Mouse (Mus musculus) olfactory bulb, adult 2 months (tissue): Measurements from ENCODE around the gene Abcb1b. TPM values are rescaled to one million over a fixed set of nuclear protein-coding genes. Genes with fewer than 3 reads are reported as not detected.
A peak's percentile ranks its signal among the peaks of the same experiment; 100 is the strongest.
"Not testable (repeated sequence)": the region's sequence is repeated elsewhere in the genome, so short reads cannot be mapped to it uniquely, and the experiment has no call there.

Experiments
- H3K27ac ChIP-seq: fragments of 200-500 bp; 2 replicates; pipeline ENCODE4 v1.5.1; 2012; ENCODE audit warnings: low read depth, low read length; ENCODE audit not compliant: insufficient read depth
- H3K4me1 ChIP-seq: fragments of 200-500 bp; 2 replicates; pipeline ENCODE4 v1.6.1; 2012; ENCODE audit warnings: low read length; ENCODE audit not compliant: control insufficient read depth, insufficient read depth
- H3K4me3 ChIP-seq: fragments of 200-500 bp; 2 replicates; pipeline ENCODE4 v1.5.1; 2012; ENCODE audit warnings: mild to moderate bottlenecking, low read depth, low read length, moderate library complexity; ENCODE audit not compliant: insufficient read depth
- CTCF ChIP-seq: fragments of 200-500 bp; IDR thresholded peaks from 2 replicates; pipeline ENCODE4 v1.5.1; 2012; ENCODE audit warnings: low read depth, mild to moderate bottlenecking, low read length, moderate library complexity; ENCODE audit not compliant: insufficient read depth
- POLR2A ChIP-seq: fragments of 200-500 bp; IDR thresholded peaks from 2 replicates; pipeline ENCODE4 v1.6.1; 2012; ENCODE audit warnings: mild to moderate bottlenecking, low read depth, low read length, moderate library complexity; ENCODE audit not compliant: insufficient read depth
- WGBS: fragments of 180-500 bp; shearing (Covaris S2); methylation state at CpG from one replicate; pipeline ENCODE4 v1.1.7; 2018; 5-methylcytosine and 5-hydroxymethylcytosine counted together
- polyA plus RNA-seq: library from polyadenylated mRNA; stranded (reverse); fragments of >200 nt; gene quantifications from 2 replicates; pipeline ENCODE4 v1.2.4, GENCODE M21; 2012; ENCODE audit warnings: low replicate concordance; ENCODE audit not compliant: missing spikeins, insufficient read depth, insufficient read length

Abcb1b gene
- polyA plus RNA-seq, 1 experiment, result not detected

DNA sequence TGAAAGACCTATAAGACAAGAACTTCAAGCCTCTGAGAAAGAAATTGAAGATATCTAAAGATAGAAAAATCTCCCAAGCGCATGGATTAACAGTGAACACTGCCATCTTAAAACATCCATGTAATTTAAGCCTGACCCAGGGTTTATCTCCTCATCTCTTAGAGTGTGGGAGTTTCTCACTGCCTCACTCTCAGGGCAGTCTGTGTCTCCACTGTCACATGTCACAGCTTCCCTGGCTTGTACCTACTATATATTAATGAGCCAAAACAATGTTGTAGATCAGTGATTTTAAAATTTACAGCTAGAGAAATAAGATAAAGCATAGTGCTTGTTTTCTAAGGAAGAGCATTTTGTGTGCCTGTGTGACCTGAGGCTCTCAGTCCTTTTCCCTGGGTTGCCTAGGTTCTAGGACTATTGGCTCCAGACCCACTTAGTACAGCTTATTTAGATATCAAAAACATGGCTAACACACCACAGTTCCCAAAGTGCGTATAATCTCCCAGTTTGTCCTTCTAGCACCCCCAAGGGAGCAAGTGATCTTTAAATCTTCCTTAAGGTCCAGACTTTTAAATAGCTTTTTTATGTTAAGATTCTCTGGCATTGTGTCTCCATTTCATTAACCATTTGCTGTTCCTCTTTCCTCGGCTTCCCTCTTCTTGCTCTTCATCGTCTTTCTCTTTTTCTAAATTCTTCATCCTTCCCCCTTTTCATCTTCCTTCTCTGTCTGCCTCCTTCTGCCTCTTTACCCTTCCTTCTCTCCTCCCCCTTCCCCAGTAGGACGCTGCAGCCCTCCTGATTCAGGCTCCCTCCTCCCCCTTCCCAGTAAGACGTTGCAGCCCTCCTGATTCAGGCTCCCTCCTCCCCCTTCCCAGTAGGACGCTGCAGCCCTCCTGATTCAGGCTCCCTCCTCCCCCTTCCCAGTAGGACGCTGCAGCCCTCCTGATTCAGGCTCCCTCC, 22.0 kb downstream of the Abcb1b start:
- peak overlapping the region; percentile 33 for H3K4me3 ChIP-seq
- H3K27ac ChIP-seq, result no peak overlapping the region
- H3K4me1 ChIP-seq, result peaks cover 2% of the 10 kb centered on the region; the same call in 1 of the 2 replicates
- no peak for TF ChIP-seq POLR2A
- TF ChIP-seq CTCF, result no peak
- WGBS, result 15% methylated on average over 8 of the region's 8 CpGs

DNA sequence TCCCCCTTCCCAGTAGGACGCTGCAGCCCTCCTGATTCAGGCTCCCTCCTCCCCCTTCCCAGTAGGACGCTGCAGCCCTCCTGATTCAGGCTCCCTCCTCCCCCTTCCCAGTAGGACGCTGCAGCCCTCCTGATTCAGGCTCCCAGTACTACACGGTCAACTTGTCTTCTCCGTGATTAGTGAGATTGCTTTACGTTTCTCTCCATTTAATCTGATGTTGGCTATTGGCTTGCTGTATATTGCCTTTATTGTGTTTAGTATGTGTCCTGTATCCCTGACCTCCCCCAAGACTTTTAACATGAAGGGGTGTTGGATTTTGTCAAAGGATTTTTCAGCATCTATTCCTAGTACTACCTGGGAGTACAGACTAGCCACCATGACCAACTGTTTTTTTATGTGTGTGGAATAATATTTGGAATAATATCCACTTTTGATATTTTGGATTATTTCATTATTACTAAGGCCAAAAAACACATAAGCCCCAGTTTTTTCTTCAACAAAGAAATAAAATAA, 22.7 kb downstream of the Abcb1b start:
- H3K27ac ChIP-seq, H3K4me1 ChIP-seq: not testable (repeated sequence)
- peak overlapping the region; percentile 33; the same call in 1 of the 2 replicates for H3K4me3 ChIP-seq
- 6% methylated on average over 5 of the region's 6 CpGs for WGBS

DNA sequence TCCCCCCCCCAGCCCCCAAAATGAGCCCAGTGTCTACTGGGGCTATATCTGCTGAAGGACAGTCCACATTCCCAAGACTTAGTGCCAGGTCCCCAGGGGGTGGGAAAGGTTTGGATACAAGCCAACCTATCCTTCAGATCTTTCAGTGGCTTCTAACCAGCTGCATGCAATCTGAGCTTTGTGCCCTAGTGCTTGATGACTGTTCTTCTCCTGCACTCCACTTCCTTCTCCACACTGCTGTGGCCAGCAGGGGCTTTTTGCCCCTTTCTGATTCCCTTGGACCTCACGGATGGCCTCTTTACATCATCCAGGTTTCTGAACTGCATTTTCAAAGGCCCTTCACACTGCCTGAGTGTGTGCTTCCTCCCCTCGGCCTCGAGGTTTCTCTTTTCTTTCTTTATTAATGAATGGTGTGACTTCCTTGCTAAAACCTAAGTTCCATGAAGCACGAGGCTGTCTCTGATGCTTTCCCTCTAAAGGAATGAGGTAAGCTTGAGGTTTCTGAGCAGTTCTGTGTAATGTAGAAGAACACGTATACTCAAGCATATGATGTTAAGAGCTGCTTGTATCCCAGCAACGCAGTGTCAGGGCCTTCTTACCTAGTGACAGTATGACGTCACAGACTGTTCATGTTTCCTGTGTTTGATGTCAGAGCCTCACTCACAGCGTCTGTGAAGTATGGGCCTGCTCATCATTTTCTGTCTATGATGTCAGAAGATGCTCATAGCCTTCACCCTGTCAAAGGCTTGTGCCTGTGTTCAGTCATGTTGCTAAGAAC, 40.9 kb downstream of the Abcb1b start:
- 49% methylated on average over 8 of the region's 8 CpGs for WGBS
- no peaks in the 10 kb centered on the region for H3K4me1 ChIP-seq
- no peak overlapping the region for H3K4me3 ChIP-seq
- H3K27ac ChIP-seq, result no peak overlapping the region
- TF ChIP-seq POLR2A (no peak), CTCF (no peak)

DNA sequence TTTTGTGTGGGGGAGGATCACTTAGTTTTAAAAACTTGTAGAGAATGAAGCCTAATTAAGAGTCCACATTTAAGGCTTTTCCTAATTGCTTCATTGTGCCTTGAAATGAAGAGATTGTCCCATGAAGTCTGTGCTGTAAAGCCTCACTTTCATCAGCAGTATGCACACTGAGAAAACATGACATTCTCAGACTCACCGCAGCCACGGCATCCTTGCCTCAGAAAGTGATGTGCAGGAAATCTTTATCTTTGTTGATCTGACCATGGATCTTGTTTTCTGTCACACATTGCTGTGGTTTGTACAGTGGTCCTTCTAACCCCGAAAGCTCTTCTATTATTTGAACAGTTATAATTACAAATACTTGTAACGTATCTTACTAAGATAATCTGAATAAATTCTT, 41.7 kb downstream of the Abcb1b start:
- WGBS, result 84% methylated on average over 4 of the region's 4 CpGs
- Histone ChIP-seq H3K27ac (no peak overlapping the region), H3K4me3 (no peak overlapping the region), H3K4me1 (no peaks in the 10 kb centered on the region)
- TF ChIP-seq POLR2A (no peak), CTCF (no peak)

DNA sequence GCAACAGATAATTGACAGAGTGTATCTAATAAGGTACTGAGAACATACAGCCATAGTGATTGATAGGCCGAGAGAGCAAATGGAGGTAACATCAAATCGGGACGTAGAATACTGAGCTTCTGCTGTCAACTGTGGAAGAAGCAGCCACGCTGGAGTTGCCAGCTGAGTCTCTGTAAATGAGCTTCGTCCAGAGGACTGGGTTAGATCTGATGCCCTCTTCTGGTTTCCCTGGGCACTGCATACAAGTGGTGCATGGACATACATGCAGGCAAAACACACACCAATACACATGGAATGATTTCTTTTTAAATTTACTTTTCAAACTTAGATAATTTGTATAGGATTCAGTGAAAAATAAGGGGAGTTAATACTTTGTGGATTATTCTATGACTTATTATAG, 42.9 kb downstream of the Abcb1b start:
- H3K27ac ChIP-seq, result no peak overlapping the region
- no peak overlapping the region for H3K4me3 ChIP-seq
- WGBS, result 56% methylated on average over 5 of the region's 5 CpGs
- TF ChIP-seq CTCF (no peak), POLR2A (no peak)
- H3K4me1 ChIP-seq, result no peaks in the 10 kb centered on the region

DNA sequence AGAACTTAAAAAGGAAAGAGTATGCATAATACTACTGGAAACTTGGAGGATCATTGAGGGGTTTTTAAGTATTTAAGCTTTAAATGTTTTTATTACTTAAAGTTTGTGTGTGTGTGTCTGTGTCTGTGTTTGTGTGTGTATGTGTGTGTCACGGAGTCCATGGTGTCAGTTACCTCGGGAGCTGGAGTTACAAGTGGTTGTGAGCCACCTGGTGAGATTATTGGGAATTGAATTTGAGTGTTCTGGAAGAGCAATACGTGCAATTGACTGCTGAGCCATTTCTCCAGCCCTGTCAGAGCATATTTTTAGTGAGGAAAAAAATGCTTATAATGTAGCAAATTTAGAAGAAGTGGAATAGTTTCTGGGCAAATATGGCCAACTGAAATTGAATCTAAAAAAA, 44.9 kb downstream of the Abcb1b start:
- H3K27ac ChIP-seq, result no peak overlapping the region
- H3K4me3 ChIP-seq, result no peak overlapping the region
- H3K4me1 ChIP-seq, result no peaks in the 10 kb centered on the region
- no peak for TF ChIP-seq POLR2A
- WGBS, result 49% methylated on average over 3 of the region's 3 CpGs

DNA sequence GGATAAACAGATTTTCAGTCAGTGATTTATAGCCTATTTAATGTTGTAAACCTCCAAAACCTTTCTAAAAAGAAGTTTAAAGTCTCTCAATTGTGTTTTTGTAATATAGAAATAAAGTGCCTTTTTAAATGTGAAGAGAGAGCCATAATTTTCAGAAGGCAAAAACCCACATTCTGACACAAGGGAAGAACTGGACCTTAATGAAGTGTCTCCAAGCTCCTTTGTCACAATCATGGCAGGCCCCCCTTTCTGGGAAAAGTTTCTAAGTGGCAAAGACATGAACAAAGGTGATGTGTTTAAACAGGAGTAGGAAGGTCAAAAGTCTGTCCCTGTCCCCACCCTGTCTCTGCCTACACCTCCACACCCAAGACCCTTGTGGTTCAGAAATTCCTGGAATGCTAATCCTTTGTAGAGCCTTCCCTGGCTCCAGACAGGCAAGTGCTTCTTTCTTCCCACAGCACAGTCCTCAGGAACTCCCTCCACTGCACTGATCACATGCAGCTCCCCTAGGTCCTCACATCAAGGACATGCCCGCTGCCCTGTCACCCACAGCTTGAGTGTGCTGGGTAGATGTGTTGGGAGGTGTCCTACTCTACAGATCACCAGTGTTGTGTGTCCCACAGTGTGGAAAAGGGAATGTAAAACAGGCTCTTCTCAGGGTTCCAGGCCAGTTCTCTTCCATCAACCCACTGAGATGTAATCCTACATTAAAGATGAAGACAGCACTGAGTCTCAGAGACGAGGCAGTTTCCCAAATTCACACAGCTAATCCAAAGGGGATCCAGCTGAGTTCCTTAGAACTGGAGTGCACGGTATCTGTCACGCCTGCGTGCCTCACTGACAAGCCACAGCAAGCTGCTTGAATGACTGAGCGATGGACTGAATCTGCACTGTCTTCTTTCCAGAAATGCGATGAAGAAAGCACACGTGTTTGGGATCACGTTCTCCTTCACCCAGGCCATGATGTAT, 50.9 kb downstream of the Abcb1b start:
- not testable (repeated sequence) for H3K27ac ChIP-seq, H3K4me1 ChIP-seq, H3K4me3 ChIP-seq
- 79% methylated on average over 7 of the region's 9 CpGs for WGBS

DNA sequence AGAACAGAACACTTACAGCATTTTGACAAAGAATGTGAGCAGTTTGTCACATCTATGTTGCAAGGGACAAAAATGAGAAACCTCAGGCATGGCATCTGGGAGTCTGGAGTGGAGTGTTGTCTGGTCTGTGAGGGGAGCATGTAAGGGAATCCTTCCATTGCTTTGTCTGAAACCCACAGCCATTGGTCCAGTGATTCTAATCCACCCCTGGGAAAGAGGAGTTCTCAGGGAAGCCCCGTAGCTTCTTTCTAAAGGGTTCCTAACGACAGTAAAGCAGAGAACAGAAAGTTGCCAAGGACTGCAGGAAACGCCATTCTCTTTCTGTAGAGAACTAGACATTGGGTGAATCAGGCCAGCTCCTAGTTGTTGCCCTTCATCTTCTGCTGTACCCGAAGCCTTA, 52.9 kb downstream of the Abcb1b start:
- no peaks in the 10 kb centered on the region for H3K4me1 ChIP-seq
- H3K27ac ChIP-seq, result no peak overlapping the region
- no peak overlapping the region for H3K4me3 ChIP-seq
- 81% methylated on average over 4 of the region's 4 CpGs for WGBS
- no peak for TF ChIP-seq CTCF
